Mouse (Mus musculus): ENCODE data around the gene Sv2c. TPM values are rescaled to one million over a fixed set of nuclear protein-coding genes. Genes with fewer than 3 reads are reported as not detected.
A peak's percentile ranks its signal among the peaks of the same experiment; 100 is the strongest.
"Not testable (repeated sequence)": the region's sequence is repeated elsewhere in the genome, so short reads cannot be mapped to it uniquely, and the experiment has no call there.

The Sv2c gene
- polyA plus RNA-seq, 1 experiment from 2014 or later: 0.57 TPM

DNA sequence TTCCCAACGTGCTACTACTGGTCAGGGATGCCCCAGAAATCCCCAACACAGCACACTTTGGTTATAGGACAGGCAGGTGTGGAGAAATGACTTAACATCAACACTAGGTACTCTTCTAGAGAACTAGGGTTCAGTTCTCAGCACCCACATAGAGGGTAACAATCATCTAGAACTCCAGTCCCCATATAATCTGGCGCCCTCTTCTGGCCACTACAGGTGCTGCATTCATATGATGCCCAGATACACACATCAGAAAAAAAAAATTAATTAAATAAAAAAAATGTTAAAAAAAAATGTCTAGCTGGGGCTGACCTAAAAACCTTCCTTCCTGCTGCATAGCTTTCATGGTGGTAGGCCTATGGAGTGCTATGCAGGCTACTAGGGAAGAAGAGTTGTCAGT is 135.1 kb downstream of the Sv2c start:
- H3K27ac ChIP-seq (ENCODE audit: low read depth, low read length): no peak overlapping the region
- H3K27me3 ChIP-seq (ENCODE audit: control insufficient read depth, insufficient read depth, low read length): no peaks in the 10 kb centered on the region
- H3K9me3 ChIP-seq (ENCODE audit: control insufficient read depth, low read length): peaks cover 3% of the 10 kb centered on the region; the same call in 1 of the 2 replicates
- 56% methylated on average over 2 of the region's 2 CpGs for WGBS
- no peaks in the 10 kb centered on the region for H3K36me3 ChIP-seq (ENCODE audit: control insufficient read depth, insufficient read depth, low read length)
- H3K4me2 ChIP-seq (replicated peaks; ENCODE audit: low read depth, low read length): no peak overlapping the region
- no peak overlapping the region for H3K4me3 ChIP-seq (ENCODE audit: low read length)
- no peak overlapping the region for H3K9ac ChIP-seq (ENCODE audit: low read depth, low read length)
- no peak for ATAC-seq (ENCODE audit: low FRiP score, low TSS enrichment)
- peaks cover 5% of the 10 kb centered on the region; the same call in 1 of the 2 replicates for H3K4me1 ChIP-seq (ENCODE audit: control insufficient read depth, insufficient read depth, low read length)

DNA sequence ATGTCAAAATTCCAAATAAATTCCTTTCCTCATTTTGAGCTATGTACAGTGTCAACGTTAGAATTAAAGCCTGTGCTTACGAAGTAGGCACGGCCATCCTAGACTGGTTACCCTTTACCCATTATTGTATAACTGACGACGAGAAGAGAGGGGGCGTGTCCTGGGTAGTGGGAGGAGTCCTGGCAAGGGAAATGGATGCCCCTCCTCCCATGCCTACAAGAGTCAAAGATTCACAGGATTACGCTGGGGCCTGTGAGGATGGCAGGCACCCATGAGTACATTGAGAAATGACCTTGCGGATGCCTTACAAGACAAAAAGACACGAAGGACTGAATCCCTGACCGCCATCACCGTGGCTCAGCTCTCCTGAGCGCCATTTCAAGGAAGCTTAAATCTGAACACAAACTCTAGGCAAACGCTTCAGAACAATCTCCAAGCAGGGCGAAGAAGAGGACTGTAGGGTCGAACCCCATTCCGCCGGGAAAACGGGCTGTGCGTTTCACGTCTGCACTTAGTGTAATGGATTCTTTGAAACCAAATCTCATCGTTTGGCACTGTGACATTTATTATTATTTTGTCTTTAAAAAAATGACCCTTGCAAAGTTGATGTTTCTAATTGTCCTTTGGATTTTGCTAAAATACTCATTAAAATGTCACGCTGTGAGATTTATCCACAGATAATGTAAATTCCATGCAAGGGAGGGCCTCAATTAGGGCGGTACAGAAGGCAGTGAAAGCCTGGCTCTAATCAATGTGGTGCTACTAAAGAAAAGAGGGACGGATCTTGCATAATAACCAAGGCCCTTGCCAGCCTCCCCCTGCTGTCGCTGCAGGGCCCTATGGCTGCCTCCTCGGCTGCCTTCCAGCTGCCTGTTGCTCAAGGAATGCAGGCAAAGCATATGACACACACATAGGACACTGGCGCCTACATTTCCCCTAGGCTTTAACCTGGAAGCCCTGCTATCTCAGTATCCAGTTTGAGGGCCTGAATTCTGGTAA is 137.4 kb downstream of the Sv2c start:
- no peak for ATAC-seq (ENCODE audit: low FRiP score, low TSS enrichment)
- Histone ChIP-seq H3K4me2 (replicated peaks; ENCODE audit: low read depth, low read length) (no peak overlapping the region), H3K9me3 (ENCODE audit: control insufficient read depth, low read length) (peaks cover 3% of the 10 kb centered on the region; the same call in 1 of the 2 replicates), H3K9ac (ENCODE audit: low read depth, low read length) (no peak overlapping the region), H3K27ac (ENCODE audit: low read depth, low read length) (no peak overlapping the region), H3K27me3 (ENCODE audit: control insufficient read depth, insufficient read depth, low read length) (no peaks in the 10 kb centered on the region), H3K36me3 (ENCODE audit: control insufficient read depth, insufficient read depth, low read length) (no peaks in the 10 kb centered on the region), H3K4me1 (ENCODE audit: control insufficient read depth, insufficient read depth, low read length) (0 out of 2 replicates have a peak, but pooled peaks cover 4% of the 10 kb centered on the region), H3K4me3 (ENCODE audit: low read length) (no peak overlapping the region)
- 65% methylated on average over 27 of the region's 27 CpGs for WGBS

DNA sequence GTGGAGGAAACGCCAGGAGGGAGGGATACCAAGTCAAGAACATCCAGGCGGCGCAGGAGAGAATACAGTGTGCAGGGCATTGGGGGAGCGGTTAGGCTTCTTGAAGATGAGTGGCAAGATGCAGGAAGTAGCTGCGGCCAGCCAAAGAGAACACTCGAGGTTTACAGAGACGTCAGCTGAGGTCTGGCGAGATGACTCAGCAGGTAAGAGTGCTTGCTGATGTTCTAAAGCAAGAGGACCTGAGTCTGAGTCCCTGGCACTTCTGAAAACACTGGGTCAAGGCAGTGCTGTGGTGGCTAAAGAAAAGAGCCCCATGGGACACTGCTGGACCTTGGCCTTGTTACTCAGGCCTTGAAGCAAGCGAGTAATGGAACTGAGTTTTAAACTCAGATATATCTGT is 144.2 kb downstream of the Sv2c start:
- no peak overlapping the region for H3K4me2 ChIP-seq (replicated peaks; ENCODE audit: low read depth, low read length)
- ATAC-seq (ENCODE audit: low FRiP score, low TSS enrichment): no peak
- H3K9me3 ChIP-seq (ENCODE audit: control insufficient read depth, low read length): no peaks in the 10 kb centered on the region
- no peaks in the 10 kb centered on the region for H3K4me1 ChIP-seq (ENCODE audit: control insufficient read depth, insufficient read depth, low read length)
- H3K36me3 ChIP-seq (ENCODE audit: control insufficient read depth, insufficient read depth, low read length): no peaks in the 10 kb centered on the region
- H3K27me3 ChIP-seq (ENCODE audit: control insufficient read depth, insufficient read depth, low read length): no peaks in the 10 kb centered on the region
- no peak overlapping the region for H3K27ac ChIP-seq (ENCODE audit: low read depth, low read length)
- no peak overlapping the region for H3K4me3 ChIP-seq (ENCODE audit: low read length)
- H3K9ac ChIP-seq (ENCODE audit: low read depth, low read length): no peak overlapping the region
- 85% methylated on average over 9 of the region's 9 CpGs for WGBS

DNA sequence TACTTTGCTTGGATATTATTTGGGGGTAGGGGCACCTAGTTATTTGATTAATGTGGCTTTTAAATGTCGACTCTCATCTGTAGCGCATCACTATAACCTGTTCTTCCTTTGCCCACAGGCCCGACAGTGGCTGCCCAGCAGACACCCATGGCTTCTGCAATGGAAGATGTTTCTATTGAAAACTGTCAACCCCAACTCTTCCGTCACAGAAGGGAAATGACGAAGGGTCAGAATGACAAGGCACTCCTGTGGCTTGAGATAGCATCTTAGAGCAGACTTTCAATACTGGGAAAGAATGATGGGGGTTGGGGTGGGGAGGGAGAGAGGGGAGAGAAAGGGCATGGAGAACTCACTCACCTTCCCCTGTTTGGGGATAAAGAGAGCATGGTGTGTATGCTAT is 145.2 kb downstream of the Sv2c start:
- Histone ChIP-seq H3K36me3 (ENCODE audit: control insufficient read depth, insufficient read depth, low read length) (no peaks in the 10 kb centered on the region), H3K9me3 (ENCODE audit: control insufficient read depth, low read length) (no peaks in the 10 kb centered on the region), H3K27ac (ENCODE audit: low read depth, low read length) (no peak overlapping the region), H3K27me3 (ENCODE audit: control insufficient read depth, insufficient read depth, low read length) (no peaks in the 10 kb centered on the region), H3K4me2 (replicated peaks; ENCODE audit: low read depth, low read length) (no peak overlapping the region), H3K4me3 (ENCODE audit: low read length) (no peak overlapping the region), H3K9ac (ENCODE audit: low read depth, low read length) (no peak overlapping the region), H3K4me1 (ENCODE audit: control insufficient read depth, insufficient read depth, low read length) (no peaks in the 10 kb centered on the region)
- ATAC-seq (ENCODE audit: low FRiP score, low TSS enrichment): no peak
- 86% methylated on average over 5 of the region's 5 CpGs for WGBS

DNA sequence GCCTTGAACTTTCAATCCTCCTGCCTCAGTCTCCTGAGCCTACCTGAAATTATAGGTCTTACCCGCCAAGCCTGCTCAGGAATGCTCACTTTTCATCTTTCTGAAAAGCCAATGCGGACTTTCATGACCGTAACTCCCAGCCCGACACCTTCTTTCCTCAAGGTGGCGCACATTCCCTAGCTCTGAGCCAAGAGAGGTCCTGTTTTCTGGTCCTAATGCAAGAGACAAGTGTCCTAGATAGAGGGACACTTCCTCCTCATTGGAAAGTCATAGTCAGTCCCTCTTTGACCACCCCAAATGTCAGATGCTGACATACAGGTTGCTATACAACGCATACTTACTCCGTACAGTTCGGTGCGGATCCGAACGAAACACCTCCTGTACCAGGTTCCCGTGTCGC is 146.0 kb downstream of the Sv2c start:
- H3K9me3 ChIP-seq (ENCODE audit: control insufficient read depth, low read length): no peaks in the 10 kb centered on the region
- no peaks in the 10 kb centered on the region for H3K4me1 ChIP-seq (ENCODE audit: control insufficient read depth, insufficient read depth, low read length)
- no peak overlapping the region for H3K4me2 ChIP-seq (replicated peaks; ENCODE audit: low read depth, low read length)
- H3K27ac ChIP-seq (ENCODE audit: low read depth, low read length): no peak overlapping the region
- WGBS: 66% methylated on average over 13 of the region's 13 CpGs
- no peaks in the 10 kb centered on the region for H3K27me3 ChIP-seq (ENCODE audit: control insufficient read depth, insufficient read depth, low read length)
- no peak overlapping the region for H3K4me3 ChIP-seq (ENCODE audit: low read length)
- no peak overlapping the region for H3K9ac ChIP-seq (ENCODE audit: low read depth, low read length)
- H3K36me3 ChIP-seq (ENCODE audit: control insufficient read depth, insufficient read depth, low read length): no peaks in the 10 kb centered on the region
- no peak for ATAC-seq (ENCODE audit: low FRiP score, low TSS enrichment)

DNA sequence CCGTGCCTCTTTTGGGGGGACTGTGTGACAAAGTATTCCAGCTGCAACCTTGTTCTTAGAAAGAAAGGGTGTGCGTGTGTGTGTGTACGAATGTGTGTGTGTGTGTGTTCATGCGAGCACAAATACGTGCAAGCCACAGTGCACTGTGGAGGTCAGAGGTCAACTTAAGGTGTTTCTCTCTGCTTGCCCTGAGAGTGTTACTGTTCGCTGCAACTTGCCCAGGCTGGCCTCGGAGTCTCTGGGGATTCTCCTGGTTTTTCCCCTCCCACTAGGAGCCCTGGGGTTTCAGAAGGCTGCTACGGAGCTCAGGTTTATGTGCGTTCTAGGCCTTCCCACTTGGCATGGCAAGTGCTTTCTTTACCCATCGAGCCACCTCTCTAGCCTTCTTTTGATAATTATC is 157.2 kb downstream of the Sv2c start:
- no peak for ATAC-seq (ENCODE audit: low FRiP score, low TSS enrichment)
- Histone ChIP-seq H3K4me1 (ENCODE audit: control insufficient read depth, insufficient read depth, low read length) (no peaks in the 10 kb centered on the region), H3K27me3 (ENCODE audit: control insufficient read depth, insufficient read depth, low read length) (0 out of 2 replicates have a peak, but pooled peaks cover 5% of the 10 kb centered on the region), H3K4me3 (ENCODE audit: low read length) (no peak overlapping the region), H3K36me3 (ENCODE audit: control insufficient read depth, insufficient read depth, low read length) (no peaks in the 10 kb centered on the region), H3K9ac (ENCODE audit: low read depth, low read length) (no peak overlapping the region), H3K9me3 (ENCODE audit: control insufficient read depth, low read length) (no peaks in the 10 kb centered on the region), H3K4me2 (replicated peaks; ENCODE audit: low read depth, low read length) (no peak overlapping the region), H3K27ac (ENCODE audit: low read depth, low read length) (no peak overlapping the region)
- 79% methylated on average over 10 of the region's 10 CpGs for WGBS

DNA sequence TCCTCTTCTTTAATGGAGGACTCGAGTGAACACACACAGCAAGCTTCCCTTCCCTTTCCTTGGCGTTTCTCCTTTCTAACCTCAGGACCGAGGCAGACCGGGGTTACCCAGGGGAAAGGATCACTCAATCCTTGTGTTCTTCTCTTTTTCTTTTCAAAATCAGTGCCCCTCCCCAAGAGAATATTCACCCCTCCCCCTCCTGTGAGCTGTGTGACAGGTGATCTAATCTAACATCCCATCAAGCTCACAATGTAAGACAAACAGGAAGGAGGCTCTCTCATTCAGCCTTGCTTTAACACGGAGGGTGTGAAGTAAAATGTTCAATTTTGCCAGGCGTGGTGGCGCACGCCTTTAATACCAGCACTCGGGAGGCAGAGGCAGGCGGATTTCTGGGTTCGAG is 158.3 kb downstream of the Sv2c start:
- no peak overlapping the region for H3K4me2 ChIP-seq (replicated peaks; ENCODE audit: low read depth, low read length)
- 0 out of 2 replicates have a peak, but pooled peaks cover 5% of the 10 kb centered on the region for H3K27me3 ChIP-seq (ENCODE audit: control insufficient read depth, insufficient read depth, low read length)
- H3K9me3 ChIP-seq (ENCODE audit: control insufficient read depth, low read length): no peaks in the 10 kb centered on the region
- no peak overlapping the region for H3K4me3 ChIP-seq (ENCODE audit: low read length)
- H3K27ac ChIP-seq (ENCODE audit: low read depth, low read length): no peak overlapping the region
- 93% methylated on average over 11 of the region's 11 CpGs for WGBS
- H3K9ac ChIP-seq (ENCODE audit: low read depth, low read length): no peak overlapping the region
- no peaks in the 10 kb centered on the region for H3K4me1 ChIP-seq (ENCODE audit: control insufficient read depth, insufficient read depth, low read length)
- no peaks in the 10 kb centered on the region for H3K36me3 ChIP-seq (ENCODE audit: control insufficient read depth, insufficient read depth, low read length)
- no peak for ATAC-seq (ENCODE audit: low FRiP score, low TSS enrichment)

DNA sequence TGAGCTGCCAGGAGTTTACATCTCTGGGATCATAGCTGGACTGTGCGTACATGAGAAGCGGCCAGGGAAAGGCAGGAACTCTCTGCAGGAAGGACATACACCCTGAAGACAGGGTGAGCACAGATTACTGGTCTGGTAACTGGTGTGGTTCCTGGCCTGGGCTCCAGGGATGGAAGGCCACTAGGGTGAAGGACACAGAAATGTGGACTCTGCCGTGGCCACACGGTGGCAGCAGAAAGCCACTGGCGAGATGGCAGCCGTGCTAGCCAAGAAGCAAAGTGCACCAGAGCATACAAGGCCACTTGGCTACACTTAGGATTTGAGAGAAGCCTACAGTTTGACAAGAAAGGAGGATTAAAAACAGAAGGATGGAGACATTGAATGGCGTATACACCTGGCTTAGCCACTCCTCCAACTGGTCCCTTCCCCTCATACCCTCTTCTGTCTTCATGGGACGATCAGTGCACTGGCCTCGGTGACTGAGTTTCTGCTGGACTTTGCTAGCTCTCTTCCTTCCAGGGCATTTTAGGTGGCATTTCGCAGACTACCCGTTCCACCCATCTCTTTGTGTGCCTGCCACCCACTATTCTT is 158.9 kb downstream of the Sv2c start:
- Histone ChIP-seq H3K4me1 (ENCODE audit: control insufficient read depth, insufficient read depth, low read length) (no peaks in the 10 kb centered on the region), H3K9ac (ENCODE audit: low read depth, low read length) (no peak overlapping the region), H3K27ac (ENCODE audit: low read depth, low read length) (no peak overlapping the region), H3K9me3 (ENCODE audit: control insufficient read depth, low read length) (no peaks in the 10 kb centered on the region), H3K4me3 (ENCODE audit: low read length) (no peak overlapping the region), H3K27me3 (ENCODE audit: control insufficient read depth, insufficient read depth, low read length) (0 out of 2 replicates have a peak, but pooled peaks cover 5% of the 10 kb centered on the region), H3K4me2 (replicated peaks; ENCODE audit: low read depth, low read length) (no peak overlapping the region), H3K36me3 (ENCODE audit: control insufficient read depth, insufficient read depth, low read length) (no peaks in the 10 kb centered on the region)
- ATAC-seq (ENCODE audit: low FRiP score, low TSS enrichment): peak; percentile 89
- 51% methylated on average over 11 of the region's 11 CpGs for WGBS

DNA sequence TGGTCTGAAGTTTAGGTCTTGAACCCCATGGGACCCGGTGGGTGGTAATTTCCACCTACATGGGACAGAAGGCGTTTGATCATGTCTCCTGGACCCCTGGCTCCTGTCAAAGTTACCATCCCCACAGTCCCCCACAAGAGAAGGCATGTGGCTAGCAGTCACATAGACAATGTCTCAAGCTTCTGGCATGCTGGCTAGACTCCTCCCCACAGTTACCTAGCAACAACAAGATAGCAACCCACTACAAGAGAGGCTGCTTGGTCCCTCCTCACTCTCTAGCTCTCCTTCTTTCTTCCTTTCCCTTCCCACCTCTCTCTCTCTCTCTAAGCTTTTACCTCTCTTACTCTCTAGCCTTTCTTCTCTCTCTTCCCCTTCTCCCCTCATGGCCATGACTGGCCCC is 164.3 kb downstream of the Sv2c start:
- WGBS: 94% methylated on average over 2 of the region's 2 CpGs
- not testable (repeated sequence) for H3K4me2 ChIP-seq (replicated peaks; ENCODE audit: low read depth, low read length); ATAC-seq (ENCODE audit: low FRiP score, low TSS enrichment); H3K4me3 ChIP-seq (ENCODE audit: low read length); H3K4me1 ChIP-seq (ENCODE audit: control insufficient read depth, insufficient read depth, low read length); H3K36me3 ChIP-seq (ENCODE audit: control insufficient read depth, insufficient read depth, low read length); H3K27ac ChIP-seq (ENCODE audit: low read depth, low read length); H3K27me3 ChIP-seq (ENCODE audit: control insufficient read depth, insufficient read depth, low read length); H3K9me3 ChIP-seq (ENCODE audit: control insufficient read depth, low read length); H3K9ac ChIP-seq (ENCODE audit: low read depth, low read length)
